Mouse (Mus musculus): Measurements from ENCODE around the gene Mllt11. TPM values are rescaled to one million over a fixed set of nuclear protein-coding genes. Genes with fewer than 3 reads are reported as not detected.

Gene Mllt11
- polyA plus RNA-seq, 1 experiment, result 12.3 TPM

GRCm38 (mm10) chr3:95235386-95236301, 3.7 kb upstream of the Mllt11 start:
- WGBS, result 84% methylated on average over 23 of the region's 23 CpGs
- no peak for DNase-seq

GRCm38 (mm10) chr3:95233303-95233980, 1.5 kb upstream of the Mllt11 start:
- 77% methylated on average over 16 of the region's 16 CpGs for WGBS

More at GRCm38 (mm10) chr3:95235386-95236301, 3.7 kb upstream of the Mllt11 start:
- H3K4me3 ChIP-seq (replicated peaks; ENCODE audit: extremely low read depth, low read depth, low read length), result no peak overlapping the region
- TF ChIP-seq CTCF (IDR thresholded peaks at IDR 0.05; ENCODE audit: insufficient read depth, low read length), result no peak
- H3K4me1 ChIP-seq (ENCODE audit: control insufficient read depth, insufficient read depth, low read length), result peaks cover 14% of the 10 kb centered on the region

DNA sequence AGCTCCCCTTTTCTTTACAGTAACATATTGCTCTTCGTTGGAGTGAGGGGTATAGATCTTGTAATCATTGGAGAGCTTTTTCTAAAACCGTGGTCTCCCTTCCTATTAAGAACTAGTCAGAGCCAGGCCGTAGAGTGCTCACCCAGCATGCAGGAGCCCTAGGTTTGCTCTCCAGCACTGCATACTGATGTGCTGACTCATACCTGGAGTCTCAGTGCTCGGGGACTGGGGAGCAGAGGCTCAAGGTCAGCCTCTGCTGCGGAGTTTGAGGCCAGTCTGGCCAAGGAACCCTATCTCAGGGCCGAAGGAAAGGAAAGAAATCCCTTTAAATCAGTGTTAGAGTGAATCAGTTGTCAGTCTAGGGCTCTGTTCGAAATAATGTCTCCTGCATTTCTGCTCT, 800 bp upstream of the Mllt11 start:
- H3K4me3 ChIP-seq (replicated peaks; ENCODE audit: extremely low read depth, low read depth, low read length), result no peak overlapping the region
- peaks cover 14% of the 10 kb centered on the region for H3K4me1 ChIP-seq (ENCODE audit: control insufficient read depth, insufficient read depth, low read length)
- DNase-seq, result peak; percentile 38
- 59% methylated on average over 7 of the region's 7 CpGs for WGBS
- no peak for TF ChIP-seq POLR2A (IDR thresholded peaks at IDR 0.05; ENCODE audit: borderline replicate concordance, extremely low read depth, low read depth, low read length)
- TF ChIP-seq CTCF (IDR thresholded peaks at IDR 0.05; ENCODE audit: insufficient read depth, low read length), result no peak

More at GRCm38 (mm10) chr3:95233303-95233980, 1.5 kb upstream of the Mllt11 start:
- no peak overlapping the region for H3K4me3 ChIP-seq (replicated peaks; ENCODE audit: extremely low read depth, low read depth, low read length)
- TF ChIP-seq CTCF (IDR thresholded peaks at IDR 0.05; ENCODE audit: insufficient read depth, low read length) (no peak), POLR2A (IDR thresholded peaks at IDR 0.05; ENCODE audit: borderline replicate concordance, extremely low read depth, low read depth, low read length) (no peak)
- peaks cover 14% of the 10 kb centered on the region for H3K4me1 ChIP-seq (ENCODE audit: control insufficient read depth, insufficient read depth, low read length)
- no peak for DNase-seq

DNA sequence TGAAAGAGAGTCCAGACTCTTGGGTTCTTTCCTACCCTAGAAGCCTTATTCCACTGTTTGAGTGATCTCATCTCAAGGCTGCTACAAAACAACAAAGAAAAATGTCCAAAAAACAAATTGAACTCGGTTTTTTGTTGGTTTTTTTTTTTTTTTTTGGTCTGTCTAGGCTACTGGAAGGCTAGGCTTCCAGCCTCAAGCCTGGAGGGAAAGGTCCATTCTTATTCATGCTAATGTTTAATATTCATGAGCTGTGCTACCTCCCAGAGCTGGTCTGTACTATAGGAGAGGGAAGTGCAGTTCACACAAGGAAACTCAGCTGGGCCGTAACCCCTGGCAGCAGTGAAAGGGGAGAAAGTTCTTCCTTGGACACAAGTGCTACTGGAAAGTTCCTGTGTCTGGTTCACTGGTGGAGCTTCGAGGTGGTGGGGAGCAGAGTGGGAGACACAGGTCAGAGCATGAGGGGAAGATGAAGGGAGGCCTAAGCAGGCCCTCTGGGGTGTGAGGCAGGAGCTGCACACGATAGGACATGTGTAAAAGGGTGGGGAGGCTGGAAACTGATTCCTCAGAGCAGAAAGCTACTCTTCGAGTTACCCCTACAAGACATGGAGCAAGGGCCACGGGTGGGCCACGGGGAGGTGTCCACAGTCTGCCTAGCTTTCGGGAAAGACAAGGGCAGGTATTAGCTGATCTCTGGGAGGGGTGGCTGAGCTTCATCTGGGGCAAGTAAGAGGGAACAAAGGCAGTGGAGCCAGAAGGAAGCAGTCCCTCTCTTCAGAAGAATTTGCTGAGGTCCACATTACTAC, 1.3 kb downstream of the Mllt11 start:
- no peak for TF ChIP-seq CTCF (IDR thresholded peaks at IDR 0.05; ENCODE audit: insufficient read depth, low read length)
- TF ChIP-seq POLR2A (IDR thresholded peaks at IDR 0.05; ENCODE audit: borderline replicate concordance, extremely low read depth, low read depth, low read length), result no peak
- peak overlapping the region; percentile 58 for H3K4me3 ChIP-seq (replicated peaks; ENCODE audit: extremely low read depth, low read depth, low read length)
- DNase-seq, result peak; percentile 37
- WGBS, result 24% methylated on average over 8 of the region's 8 CpGs
- H3K4me1 ChIP-seq (ENCODE audit: control insufficient read depth, insufficient read depth, low read length), result peaks cover 14% of the 10 kb centered on the region

GRCm38 (mm10) chr3:95229781-95230494, 2.0 kb downstream of the Mllt11 start:
- H3K4me1 ChIP-seq (ENCODE audit: control insufficient read depth, insufficient read depth, low read length), result peaks cover 14% of the 10 kb centered on the region
- peak overlapping the region; percentile 93 for H3K4me3 ChIP-seq (replicated peaks; ENCODE audit: extremely low read depth, low read depth, low read length)
- WGBS, result 2% methylated on average over 13 of the region's 13 CpGs
- TF ChIP-seq POLR2A (IDR thresholded peaks at IDR 0.05; ENCODE audit: borderline replicate concordance, extremely low read depth, low read depth, low read length) (peak; percentile 59; the same call in 1 of the 2 replicates), CTCF (IDR thresholded peaks at IDR 0.05; ENCODE audit: insufficient read depth, low read length) (no peak)
- DNase-seq, result peak; percentile 56

- Histone ChIP-seq H3K4me1 (ENCODE audit: control insufficient read depth, insufficient read depth, low read length) (peaks cover 16% of the 10 kb centered on the region), H3K4me3 (replicated peaks; ENCODE audit: extremely low read depth, low read depth, low read length) (peak overlapping the region; percentile 93)
- under 1% methylated on average over 43 of the region's 43 CpGs for WGBS
- peak; percentile 64 for DNase-seq
- TF ChIP-seq POLR2A (IDR thresholded peaks at IDR 0.05; ENCODE audit: borderline replicate concordance, extremely low read depth, low read depth, low read length) (no peak), CTCF (IDR thresholded peaks at IDR 0.05; ENCODE audit: insufficient read depth, low read length) (no peak)
Measured at GRCm38 (mm10) chr3:95228894-95229780, 2.8 kb downstream of the Mllt11 start.

DNA sequence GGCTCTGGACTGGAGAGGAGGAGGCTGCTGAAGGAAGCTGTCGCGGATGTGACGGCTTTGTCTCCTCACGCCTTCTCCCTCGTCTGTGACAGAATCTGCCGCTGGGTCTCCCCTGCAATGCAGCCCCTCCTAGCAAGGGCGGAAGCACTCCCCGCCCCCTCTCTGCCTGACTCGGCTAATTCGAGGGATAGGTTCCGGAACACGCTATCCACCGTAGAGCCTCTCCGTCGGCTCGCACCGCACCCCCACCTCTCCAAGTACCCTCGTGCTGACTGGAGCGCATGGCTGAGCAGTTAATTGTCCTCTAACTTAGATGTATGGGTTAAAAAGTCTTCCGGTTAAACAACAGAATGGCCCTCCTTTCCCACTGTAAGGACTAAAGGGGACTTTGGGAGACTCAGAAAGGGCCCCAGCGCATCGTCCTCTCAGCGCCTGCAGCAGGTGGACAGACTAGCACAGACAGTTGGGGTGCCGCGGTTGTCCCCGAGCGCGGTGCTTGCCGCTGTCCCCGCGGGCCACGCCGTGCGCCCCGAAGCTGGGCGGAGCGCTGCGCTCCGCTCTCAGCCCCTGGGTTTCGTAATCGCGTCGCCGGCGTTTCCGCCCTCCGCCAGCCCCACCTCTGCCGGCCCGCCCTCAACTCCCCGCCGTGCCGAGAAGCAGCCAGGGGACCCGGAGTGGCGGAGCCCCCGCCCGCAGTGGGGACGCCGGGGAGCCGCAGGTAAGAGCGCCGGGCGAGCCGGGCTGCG, 3.6 kb downstream of the Mllt11 start, which contains the start of gene Cdc42se1:
Gene Cdc42se1 (plus strand): TSS at position 585 of the 746 bp plus-strand sequence.
- peak; percentile 87 for DNase-seq
- under 1% methylated on average over 64 of the region's 64 CpGs for WGBS

More for the DNA sequence above, 3.6 kb downstream of the Mllt11 start, which contains the start of gene Cdc42se1:
- TF ChIP-seq CTCF (IDR thresholded peaks at IDR 0.05; ENCODE audit: insufficient read depth, low read length) (no peak), POLR2A (IDR thresholded peaks at IDR 0.05; ENCODE audit: borderline replicate concordance, extremely low read depth, low read depth, low read length) (peak; percentile 86)
- H3K4me1 ChIP-seq (ENCODE audit: control insufficient read depth, insufficient read depth, low read length), result peaks cover 16% of the 10 kb centered on the region
- peak within 1 kb of the TSS; percentile 93 for H3K4me3 ChIP-seq (replicated peaks; ENCODE audit: extremely low read depth, low read depth, low read length)

All from lung, adult 2 months (tissue).